17 mouse cellular contexts compared by ENCODE assay signal in the genomic region with DNA sequence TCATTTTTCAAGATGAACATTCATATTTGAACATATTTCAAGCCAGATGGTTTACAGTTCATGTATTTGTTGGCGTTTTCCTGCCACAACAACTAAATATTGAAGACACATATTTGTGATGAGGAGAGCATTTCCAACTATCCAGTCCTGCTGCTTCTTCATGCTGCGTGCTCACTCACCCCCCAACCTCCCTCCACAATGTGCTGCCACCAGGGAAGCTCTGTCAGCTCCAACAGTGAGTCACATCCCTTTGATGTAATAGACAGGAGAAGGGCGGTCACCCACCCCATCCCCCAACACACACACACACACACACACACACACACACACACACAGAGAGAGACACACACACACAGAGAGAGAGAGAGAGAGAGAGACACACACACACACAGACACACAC. TPM values are rescaled to one million over a fixed set of nuclear protein-coding genes. Genes with fewer than 3 reads are reported as not detected.
A peak's percentile ranks its signal among the peaks of the same experiment; 100 is the strongest.
DNase-seq lines count a peak whose midpoint lies in the region; ATAC-seq lines count a peak whose summit lies in the region.
"Had no signal": no experiment of that assay in that cellular context is flagged by ENCODE, and none has a peak within 500 bp of the region (broad histone marks: within the 10 kb centered on the region; RNA-seq: fewer than 3 reads in every experiment).

No protein-coding gene starts in this region.

- no peak overlapping the region for H3K9ac ChIP-seq in forebrain, embryonic 14.5 days (ENCODE audit: low read length)
- no peak overlapping the region for H3K9ac ChIP-seq in forebrain, embryonic 11.5 days (ENCODE audit: low read length)
- no peak overlapping the region for H3K9ac ChIP-seq in lung, embryonic 16.5 days (ENCODE audit: low read length)
- no peak overlapping the region for H3K9ac ChIP-seq in liver, embryonic 11.5 days (ENCODE audit: low read depth, low read length)
- H3K9ac ChIP-seq: forebrain, embryonic 15.5 days; limb, embryonic 13.5 days; lung, embryonic 14.5 days; midbrain, embryonic 13.5 days had no signal

- no peak overlapping the region for H3K4me2 ChIP-seq in forebrain, embryonic 14.5 days (ENCODE audit: low read length)
- no peak overlapping the region for H3K4me2 ChIP-seq in forebrain, embryonic 11.5 days (ENCODE audit: low read depth, low read length, severe bottlenecking)
- H3K4me2 ChIP-seq in lung, embryonic 16.5 days (ENCODE audit: low read depth, low read length) = no peak overlapping the region
- no peak overlapping the region for H3K4me2 ChIP-seq in liver, embryonic 11.5 days
- H3K4me2 ChIP-seq: forebrain, embryonic 15.5 days; limb, embryonic 13.5 days; lung, embryonic 14.5 days; midbrain, embryonic 13.5 days had no signal

- no peak overlapping the region for H3K27ac ChIP-seq in forebrain, embryonic 14.5 days (ENCODE audit: low read depth, low read length)
- H3K27ac ChIP-seq in forebrain, embryonic 11.5 days (ENCODE audit: low read depth, low read length) = no peak overlapping the region
- H3K27ac ChIP-seq in lung, embryonic 16.5 days (ENCODE audit: low read length) = no peak overlapping the region
- no peak overlapping the region for H3K27ac ChIP-seq in liver, embryonic 11.5 days (ENCODE audit: low read depth, low read length)
- H3K27ac ChIP-seq: forebrain, embryonic 15.5 days; limb, embryonic 13.5 days; midbrain, embryonic 13.5 days had no signal

- peak; percentile 63 for DNase-seq in forebrain, embryonic 14.5 days (ENCODE audit: low spot score)
- DNase-seq in forebrain, embryonic 11.5 days (ENCODE audit: low spot score) = no peak
- DNase-seq in lung, postnatal 4 days = no peak
- DNase-seq in brain, embryonic 18.5 days (ENCODE audit: low read depth, low spot score) = peak; percentile 34
- DNase-seq in right cerebral cortex, postnatal 36 days (ENCODE audit: low spot score in 2 of 2) = peak; percentile 6 to 9
- DNase-seq in liver, embryonic 11.5 days (ENCODE audit: low spot score) = no peak
- no peak for DNase-seq in cerebellum, adult 11 months
- DNase-seq: cerebellum, adult 8-10 months; heart, postnatal 10 days; kidney, postnatal 14 days had no signal

- H3K36me3 ChIP-seq in forebrain, embryonic 14.5 days (ENCODE audit: control insufficient read depth, insufficient read depth, low read length) = no peaks in the 10 kb centered on the region
- H3K36me3 ChIP-seq in forebrain, embryonic 11.5 days (ENCODE audit: control insufficient read depth, insufficient read depth, low read length) = no peaks in the 10 kb centered on the region
- no peaks in the 10 kb centered on the region for H3K36me3 ChIP-seq in lung, embryonic 16.5 days (ENCODE audit: control insufficient read depth, insufficient read depth, low read length)
- no peaks in the 10 kb centered on the region for H3K36me3 ChIP-seq in liver, embryonic 11.5 days (ENCODE audit: control insufficient read depth, insufficient read depth, low read length)
- H3K36me3 ChIP-seq: forebrain, embryonic 15.5 days; limb, embryonic 13.5 days; midbrain, embryonic 13.5 days had no signal

- H3K9me3 ChIP-seq in forebrain, embryonic 14.5 days (replicated peaks; ENCODE audit: control insufficient read depth, low read length) = no peaks in the 10 kb centered on the region
- no peaks in the 10 kb centered on the region for H3K9me3 ChIP-seq in forebrain, embryonic 11.5 days (ENCODE audit: control insufficient read depth, low read length)
- no peaks in the 10 kb centered on the region for H3K9me3 ChIP-seq in lung, embryonic 16.5 days (ENCODE audit: control insufficient read depth, low read length)
- no peaks in the 10 kb centered on the region for H3K9me3 ChIP-seq in liver, embryonic 11.5 days (ENCODE audit: control insufficient read depth, low read length)
- H3K9me3 ChIP-seq: forebrain, embryonic 15.5 days; limb, embryonic 13.5 days; midbrain, embryonic 13.5 days had no signal

- no peak for ATAC-seq in forebrain, embryonic 14.5 days
- ATAC-seq in forebrain, embryonic 11.5 days (replicated peaks; ENCODE audit: low FRiP score) = no peak
- 0 out of 2 replicates have a peak, but pooled peaks have one; percentile 31 for ATAC-seq in lung, embryonic 16.5 days (ENCODE audit: low read depth)
- no peak for ATAC-seq in liver, embryonic 11.5 days (replicated peaks; ENCODE audit: low FRiP score)
- ATAC-seq: forebrain, embryonic 15.5 days; midbrain, embryonic 13.5 days had no signal

- no peak overlapping the region for H3K4me3 ChIP-seq in forebrain, embryonic 14.5 days (ENCODE audit: low read depth, low read length)
- H3K4me3 ChIP-seq in forebrain, embryonic 11.5 days (ENCODE audit: low read depth, low read length) = no peak overlapping the region
- no peak overlapping the region for H3K4me3 ChIP-seq in lung, embryonic 16.5 days (ENCODE audit: low read length)
- no peak overlapping the region for H3K4me3 ChIP-seq in liver, embryonic 11.5 days (ENCODE audit: low read depth, low read length)
- H3K4me3 ChIP-seq: forebrain, embryonic 15.5 days; limb, embryonic 13.5 days; midbrain, embryonic 13.5 days had no signal

- 71% methylated on average over 3 of the region's 3 CpGs for WGBS in forebrain, embryonic 14.5 days
- WGBS in forebrain, embryonic 11.5 days = 58% methylated on average over 3 of the region's 3 CpGs
- WGBS in lung, embryonic 16.5 days = 30% methylated on average over 3 of the region's 3 CpGs
- WGBS in liver, embryonic 11.5 days = 55% methylated on average over 3 of the region's 3 CpGs

- no peaks in the 10 kb centered on the region for H3K4me1 ChIP-seq in forebrain, embryonic 14.5 days (ENCODE audit: control insufficient read depth, insufficient read depth, low read length)
- no peaks in the 10 kb centered on the region for H3K4me1 ChIP-seq in forebrain, embryonic 11.5 days (replicated peaks; ENCODE audit: control insufficient read depth, insufficient read depth, low read length)
- H3K4me1 ChIP-seq in lung, embryonic 16.5 days (replicated peaks; ENCODE audit: control insufficient read depth, insufficient read depth, low read length) = no peaks in the 10 kb centered on the region
- H3K4me1 ChIP-seq in liver, embryonic 11.5 days (replicated peaks; ENCODE audit: control insufficient read depth, insufficient read depth, low read length) = no peaks in the 10 kb centered on the region
- H3K4me1 ChIP-seq: forebrain, embryonic 15.5 days; limb, embryonic 13.5 days; midbrain, embryonic 13.5 days had no signal

- no peaks in the 10 kb centered on the region for H3K27me3 ChIP-seq in forebrain, embryonic 14.5 days (replicated peaks; ENCODE audit: control insufficient read depth, insufficient read depth, low read length)
- H3K27me3 ChIP-seq in forebrain, embryonic 11.5 days (ENCODE audit: control insufficient read depth, insufficient read depth, low read length) = no peaks in the 10 kb centered on the region
- H3K27me3 ChIP-seq in lung, embryonic 16.5 days (ENCODE audit: control insufficient read depth, insufficient read depth, low read depth, low read length) = no peaks in the 10 kb centered on the region
- no peaks in the 10 kb centered on the region for H3K27me3 ChIP-seq in liver, embryonic 11.5 days (replicated peaks; ENCODE audit: control insufficient read depth, insufficient read depth, low read length)
- H3K27me3 ChIP-seq: forebrain, embryonic 15.5 days; limb, embryonic 13.5 days; midbrain, embryonic 13.5 days had no signal

RNA-seq across cellular contexts. Expression of a gene that starts 6.3 kb away (rescaled TPM):
- not detected in 2 replicates for polyA plus RNA-seq in forebrain, embryonic 14.5 days (2014; fragmentation: Nextera tagmentation; extraction: Ambion mirVana)
- not detected in 2 replicates for polyA plus RNA-seq in forebrain, embryonic 11.5 days (2014; fragmentation: Nextera tagmentation; extraction: Ambion mirVana)
- not detected in 2 replicates for polyA plus RNA-seq in lung, embryonic 16.5 days (2015; fragmentation: Nextera tagmentation; extraction: Ambion mirVana)
- polyA plus RNA-seq in liver, embryonic 11.5 days (2014; fragmentation: Nextera tagmentation; extraction: Ambion mirVana) = not detected in 2 replicates
- polyA plus RNA-seq: forebrain, embryonic 15.5 days; limb, embryonic 13.5 days; lung, embryonic 14.5 days; midbrain, embryonic 13.5 days; neural tube, embryonic 14.5 days; small intestine, adult 2 months had no signal

Comparison
In these comparisons a context has a peak if more than half of its experiments do, and no peak if none do; other contexts are left out.
1. DNase-seq: peak in forebrain, embryonic 14.5 days (single experiment), brain, embryonic 18.5 days (single experiment) and right cerebral cortex, postnatal 36 days (2 of 2); none in forebrain, embryonic 11.5 days (single experiment), lung, postnatal 4 days (0 of 2), liver, embryonic 11.5 days (single experiment) and cerebellum, adult 11 months (single experiment).